Mouse (Mus musculus) intestine, embryonic 14.5 days (tissue): ENCODE data around the gene Batf. TPM values are rescaled to one million over a fixed set of nuclear protein-coding genes. Genes with fewer than 3 reads are reported as not detected.

Experiments used
- ATAC-seq: fragments of 200-750 bp; cut with Nextera tagmentation; replicated peaks from 2 replicates; pipeline ENCODE4 v1.8.0; 2017; ENCODE audit warnings: low read depth, moderate number of reproducible peaks, moderate TSS enrichment, moderate library complexity; ENCODE audit not compliant: low FRiP score, low TSS enrichment
- DNase-seq: peaks from one replicate; pipeline ENCODE4 v3.0.0-alpha.2; 2018; ENCODE audit warnings: low spot score
- H3K27ac ChIP-seq: fragments of 300-500 bp; sonication (generic); 2 replicates; pipeline ENCODE4 v1.5.1; 2014; ENCODE audit warnings: low read depth, mild to moderate bottlenecking, control low read depth
- H3K27me3 ChIP-seq: fragments of 300-500 bp; sonication (generic); replicated peaks from 2 replicates; pipeline ENCODE4 v1.6.1; 2014; ENCODE audit warnings: low read length, control low read depth; ENCODE audit not compliant: control insufficient read depth, insufficient read depth
- H3K36me3 ChIP-seq: fragments of 300-500 bp; sonication (generic); 2 replicates; pipeline ENCODE4 v1.6.1; 2014; ENCODE audit warnings: low read length, control low read depth; ENCODE audit not compliant: control insufficient read depth, insufficient read depth
- H3K4me1 ChIP-seq: fragments of 300-500 bp; sonication (generic); replicated peaks from 2 replicates; pipeline ENCODE4 v1.6.1; 2014; ENCODE audit warnings: low read length, control low read depth, mixed read lengths; ENCODE audit not compliant: control insufficient read depth, insufficient read depth
- H3K4me2 ChIP-seq: fragments of 300-500 bp; sonication (generic); 2 replicates; pipeline ENCODE4 v1.6.1; 2014; ENCODE audit warnings: low read length
- H3K4me3 ChIP-seq: fragments of 300-500 bp; sonication (generic); 2 replicates; pipeline ENCODE4 v1.5.1; 2014; ENCODE audit warnings: low read depth, low read length, control low read depth, mixed read lengths
- H3K9ac ChIP-seq: fragments of 300-500 bp; sonication (generic); 2 replicates; pipeline ENCODE4 v1.6.1; 2014; ENCODE audit warnings: mild to moderate bottlenecking, low read length
- H3K9me3 ChIP-seq: fragments of 300-500 bp; sonication (generic); 2 replicates; pipeline ENCODE4 v1.6.1; 2016; ENCODE audit warnings: low read length, control low read depth; ENCODE audit not compliant: control insufficient read depth
- WGBS: fragments of 180-500 bp; shearing (Covaris S2); extraction: QIAGEN DNeasy Blood & Tissue Kit; methylation state at CpG from one replicate; pipeline ENCODE4 v1.1.7; 2014; 5-methylcytosine and 5-hydroxymethylcytosine counted together
- microRNA-seq: library from miRNA; unstranded; fragments of <30 nt; microRNA quantifications from one replicate; pipeline ENCODE4, GENCODE M21; 2016
- polyA plus RNA-seq: library from polyadenylated mRNA; unstranded; fragments of >200 nt; fragmentation: Nextera tagmentation; extraction: Ambion mirVana; gene quantifications from 2 replicates; pipeline ENCODE4 v1.2.1, GENCODE M21; 2014

Gene Batf
- polyA plus RNA-seq, 1 experiment from 2014 or later = 3.4 TPM

- 89% methylated on average over 9 of the region's 9 CpGs for WGBS
- H3K27me3 ChIP-seq = no peaks in the 10 kb centered on the region
- ATAC-seq (no peak), DNase-seq (no peak)
- no peaks in the 10 kb centered on the region for H3K36me3 ChIP-seq
- H3K4me1 ChIP-seq = peaks cover 5% of the 10 kb centered on the region; the same call in 1 of the 2 replicates
- H3K9ac ChIP-seq = no peak overlapping the region
- H3K27ac ChIP-seq = no peak overlapping the region
- H3K4me2 ChIP-seq = no peak overlapping the region
- H3K4me3 ChIP-seq = no peak overlapping the region
- H3K9me3 ChIP-seq = no peaks in the 10 kb centered on the region
Measured at GRCm38 (mm10) chr12:85749861-85750260, 63.4 kb downstream of the Batf start.

- no peaks in the 10 kb centered on the region for H3K9me3 ChIP-seq
- no peak overlapping the region for H3K9ac ChIP-seq
- no peaks in the 10 kb centered on the region for H3K4me1 ChIP-seq
- no peak overlapping the region for H3K4me3 ChIP-seq
- H3K27ac ChIP-seq = no peak overlapping the region
- H3K4me2 ChIP-seq = no peak overlapping the region
- no peaks in the 10 kb centered on the region for H3K27me3 ChIP-seq
- H3K36me3 ChIP-seq = no peaks in the 10 kb centered on the region
- ATAC-seq (no peak), DNase-seq (no peak)
- 86% methylated on average over 6 of the region's 6 CpGs for WGBS
Measured at GRCm38 (mm10) chr12:85752116-85752515, 65.6 kb downstream of the Batf start.

GRCm38 (mm10) chr12:85753223-85753622 lies 66.8 kb downstream of the Batf start:
- Histone ChIP-seq H3K27me3 (no peaks in the 10 kb centered on the region), H3K4me1 (no peaks in the 10 kb centered on the region), H3K9ac (no peak overlapping the region), H3K4me2 (no peak overlapping the region), H3K9me3 (no peaks in the 10 kb centered on the region), H3K4me3 (no peak overlapping the region), H3K27ac (no peak overlapping the region), H3K36me3 (no peaks in the 10 kb centered on the region)
- no peak for ATAC-seq
- WGBS = 52% methylated on average over 2 of the region's 2 CpGs
- DNase-seq = no peak

GRCm38 (mm10) chr12:85754611-85755265 lies 68.3 kb downstream of the Batf start:
- no peak overlapping the region for H3K4me2 ChIP-seq
- no peak overlapping the region for H3K4me3 ChIP-seq
- 58% methylated on average over 5 of the region's 5 CpGs for WGBS
- H3K27me3 ChIP-seq = no peaks in the 10 kb centered on the region
- H3K4me1 ChIP-seq = no peaks in the 10 kb centered on the region
- no peak overlapping the region for H3K9ac ChIP-seq
- no peak overlapping the region for H3K27ac ChIP-seq
- no peaks in the 10 kb centered on the region for H3K9me3 ChIP-seq
- H3K36me3 ChIP-seq = no peaks in the 10 kb centered on the region
- ATAC-seq = no peak
- DNase-seq = no peak

GRCm38 (mm10) chr12:85756455-85756854 lies 70.0 kb downstream of the Batf start:
- Histone ChIP-seq H3K4me2 (no peak overlapping the region), H3K9ac (no peak overlapping the region), H3K4me1 (no peaks in the 10 kb centered on the region), H3K27ac (no peak overlapping the region), H3K9me3 (no peaks in the 10 kb centered on the region), H3K4me3 (no peak overlapping the region), H3K36me3 (no peaks in the 10 kb centered on the region), H3K27me3 (no peaks in the 10 kb centered on the region)
- ATAC-seq (no peak), DNase-seq (no peak)
- WGBS = 73% methylated on average over 3 of the region's 3 CpGs

GRCm38 (mm10) chr12:85757074-85757473 lies 70.6 kb downstream of the Batf start:
- ATAC-seq = no peak
- WGBS = 67% methylated on average over 3 of the region's 3 CpGs

More at GRCm38 (mm10) chr12:85757074-85757473, 70.6 kb downstream of the Batf start:
- Histone ChIP-seq H3K27me3 (no peaks in the 10 kb centered on the region), H3K27ac (no peak overlapping the region), H3K4me3 (no peak overlapping the region), H3K9ac (no peak overlapping the region), H3K4me1 (no peaks in the 10 kb centered on the region), H3K36me3 (no peaks in the 10 kb centered on the region), H3K9me3 (no peaks in the 10 kb centered on the region), H3K4me2 (no peak overlapping the region)
- DNase-seq = no peak

Small RNAs within 50 kb of the gene (microRNA-seq; reads per million reads assigned to microRNA genes)
- not detected for gene Gm47285

Other genes starting within 250 kb of the Batf start
- 2.7 TPM in 2 replicates for gene Fos, start 212.8 kb upstream of the Batf start, polyA plus RNA-seq
- 1.0 and 1.2 TPM in 2 replicates for gene Jdp2, start 87.6 kb upstream of the Batf start, polyA plus RNA-seq
- gene Flvcr2, start 59.9 kb downstream of the Batf start, polyA plus RNA-seq = 1.4 and 2.0 TPM in 2 replicates
- gene Erg28, start 137.9 kb downstream of the Batf start, polyA plus RNA-seq = 122 and 134 TPM in 2 replicates
- gene Ttll5, start 138.0 kb downstream of the Batf start, polyA plus RNA-seq = 13.8 and 17.7 TPM in 2 replicates